Mouse (Mus musculus): ENCODE measurements around the gene Zyx. TPM values are rescaled to one million over a fixed set of nuclear protein-coding genes. Genes with fewer than 3 reads are reported as not detected.
A peak's percentile ranks its signal among the peaks of the same experiment; 100 is the strongest.

Gene Zyx
- total and polyA plus RNA-seq, 2 experiments from 2014 or later = 89.9 to 96.2 TPM

DNA sequence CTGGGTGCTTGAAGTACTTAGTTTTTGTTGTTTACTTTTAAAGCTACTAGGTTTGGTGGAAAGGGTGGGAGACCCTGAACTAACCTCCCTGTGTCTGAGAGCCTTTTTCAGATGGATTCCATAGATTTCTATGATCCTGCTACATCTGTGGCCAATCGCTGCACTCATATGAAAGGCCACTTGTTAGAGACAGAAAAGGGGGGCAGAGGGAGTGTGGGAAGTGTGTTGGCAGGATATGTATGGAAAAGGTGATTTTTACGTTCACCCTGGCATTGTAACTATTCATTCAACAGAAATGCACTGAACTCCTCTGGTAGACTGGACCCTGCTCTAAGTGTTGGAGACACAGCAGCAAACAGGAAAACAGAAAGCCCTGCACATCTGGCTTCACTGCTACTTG lies 31.8 kb downstream of the Zyx start:
- no peaks in the 10 kb centered on the region for H3K9me3 ChIP-seq (replicated peaks; ENCODE audit: control insufficient read depth, low read length)
- H3K4me2 ChIP-seq (ENCODE audit: low read depth, low read length) = no peak overlapping the region
- TF ChIP-seq CTCF (IDR thresholded peaks at IDR 0.05; ENCODE audit: low read depth) = no peak
- TF ChIP-seq EP300 (IDR thresholded peaks at IDR 0.05; ENCODE audit: low read depth) = no peak
- H3K4me3 ChIP-seq (ENCODE audit: low read depth, low read length) = no peak overlapping the region
- H3K27me3 ChIP-seq (ENCODE audit: control insufficient read depth, insufficient read depth, low read length) = no peaks in the 10 kb centered on the region
- peaks cover 18% of the 10 kb centered on the region for H3K4me1 ChIP-seq (ENCODE audit: control insufficient read depth, insufficient read depth)
- no peak for DNase-seq (ENCODE audit: low spot score)
- no peak overlapping the region for H3K9ac ChIP-seq (replicated peaks; ENCODE audit: low read depth, low read length)
- no peaks in the 10 kb centered on the region for H3K36me3 ChIP-seq (replicated peaks; ENCODE audit: control insufficient read depth, insufficient read depth, low read length)
- H3K27ac ChIP-seq (ENCODE audit: low read depth) = peak overlapping the region; percentile 89
- ATAC-seq (ENCODE audit: insufficient read depth, low read depth) = no peak
- WGBS = 66% methylated on average over 2 of the region's 2 CpGs

DNA sequence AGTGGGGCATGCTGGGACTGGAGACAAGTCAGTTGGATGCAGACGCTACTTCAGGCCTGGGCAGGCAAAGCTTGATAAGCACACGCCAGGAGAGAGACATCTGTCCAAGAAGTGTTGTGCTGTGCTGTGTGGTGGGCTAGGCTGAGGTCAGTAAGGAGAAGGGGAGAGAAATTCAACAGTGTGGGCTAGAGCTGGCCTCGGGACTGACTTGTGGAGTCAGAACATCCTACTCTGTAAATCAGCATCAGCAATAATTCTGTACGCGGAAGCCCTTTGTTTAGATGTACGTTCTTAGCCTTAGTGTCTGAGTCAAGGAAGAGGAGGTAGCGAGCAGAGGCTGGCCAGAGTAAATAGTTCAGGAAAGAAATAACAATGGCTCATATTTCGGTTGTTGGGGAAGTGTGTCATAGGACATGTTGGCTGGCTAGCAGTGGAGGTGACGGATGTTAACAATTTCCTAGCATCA lies 32.5 kb downstream of the Zyx start:
- 39% methylated on average over 9 of the region's 9 CpGs for WGBS
- H3K27ac ChIP-seq (ENCODE audit: low read depth) = peak overlapping the region; percentile 89
- peak; percentile 71 for DNase-seq (ENCODE audit: low spot score)
- no peak overlapping the region for H3K4me3 ChIP-seq (ENCODE audit: low read depth, low read length)
- no peaks in the 10 kb centered on the region for H3K9me3 ChIP-seq (replicated peaks; ENCODE audit: control insufficient read depth, low read length)
- H3K4me2 ChIP-seq (ENCODE audit: low read depth, low read length) = no peak overlapping the region
- H3K9ac ChIP-seq (replicated peaks; ENCODE audit: low read depth, low read length) = 0 out of 2 replicates have a peak overlapping the region, but pooled peaks have one; percentile 20
- H3K36me3 ChIP-seq (replicated peaks; ENCODE audit: control insufficient read depth, insufficient read depth, low read length) = no peaks in the 10 kb centered on the region
- peak; percentile 75 for ATAC-seq (ENCODE audit: insufficient read depth, low read depth)
- TF ChIP-seq EP300 (IDR thresholded peaks at IDR 0.05; ENCODE audit: low read depth) (peak; percentile 40; the same call in 1 of the 2 replicates), CTCF (IDR thresholded peaks at IDR 0.05; ENCODE audit: low read depth) (no peak)
- H3K4me1 ChIP-seq (ENCODE audit: control insufficient read depth, insufficient read depth) = peaks cover 15% of the 10 kb centered on the region
- no peaks in the 10 kb centered on the region for H3K27me3 ChIP-seq (ENCODE audit: control insufficient read depth, insufficient read depth, low read length)

DNA sequence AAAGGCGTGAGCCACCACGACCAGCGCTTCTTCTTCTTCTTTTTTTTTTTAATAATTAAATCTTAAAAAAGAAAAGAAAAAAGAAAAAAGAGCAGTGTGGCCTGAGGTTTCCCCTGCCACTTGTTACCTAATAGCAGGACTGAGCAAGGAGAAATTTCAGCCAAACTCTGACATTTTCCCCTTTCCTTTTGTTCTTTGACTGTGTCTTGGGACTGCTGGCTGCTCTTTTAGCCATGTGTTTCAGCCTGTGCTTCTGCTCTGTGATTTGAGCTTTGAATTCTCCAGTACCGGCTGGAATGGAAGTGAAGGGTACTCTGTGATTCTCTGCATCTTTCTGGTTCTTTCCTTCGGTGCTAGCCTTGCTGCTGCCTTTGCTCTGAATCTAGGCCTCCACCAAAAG lies 33.9 kb downstream of the Zyx start:
- 88% methylated on average over 5 of the region's 5 CpGs for WGBS
- no peak for ATAC-seq (ENCODE audit: insufficient read depth, low read depth)
- DNase-seq (ENCODE audit: low spot score) = no peak
- Histone ChIP-seq H3K4me2 (ENCODE audit: low read depth, low read length) (no peak overlapping the region), H3K27ac (ENCODE audit: low read depth) (no peak overlapping the region), H3K27me3 (ENCODE audit: control insufficient read depth, insufficient read depth, low read length) (no peaks in the 10 kb centered on the region), H3K4me3 (ENCODE audit: low read depth, low read length) (no peak overlapping the region), H3K36me3 (replicated peaks; ENCODE audit: control insufficient read depth, insufficient read depth, low read length) (no peaks in the 10 kb centered on the region), H3K9ac (replicated peaks; ENCODE audit: low read depth, low read length) (no peak overlapping the region), H3K4me1 (ENCODE audit: control insufficient read depth, insufficient read depth) (peaks cover 15% of the 10 kb centered on the region), H3K9me3 (replicated peaks; ENCODE audit: control insufficient read depth, low read length) (no peaks in the 10 kb centered on the region)
- TF ChIP-seq CTCF (IDR thresholded peaks at IDR 0.05; ENCODE audit: low read depth) (no peak), EP300 (IDR thresholded peaks at IDR 0.05; ENCODE audit: low read depth) (no peak)

DNA sequence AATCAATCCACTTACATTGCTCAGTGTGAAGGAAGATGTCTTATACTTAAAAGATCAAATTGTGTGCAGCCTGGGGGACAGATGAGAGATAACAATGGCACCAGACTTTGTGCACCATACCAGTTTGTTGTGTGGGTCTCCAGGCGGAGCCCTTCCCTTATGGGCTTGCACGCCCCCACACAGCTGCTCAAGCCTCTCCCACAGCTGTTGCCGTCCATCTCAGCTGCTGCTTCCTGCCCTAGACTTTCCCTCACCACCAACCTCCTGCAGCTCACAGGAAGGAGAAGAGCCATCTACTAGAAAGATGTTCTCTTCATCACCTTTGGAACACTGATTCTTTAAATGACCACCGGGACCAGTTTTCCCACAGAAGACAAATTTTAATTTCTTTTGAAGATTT lies 36.2 kb downstream of the Zyx start:
- no peak for ATAC-seq (ENCODE audit: insufficient read depth, low read depth)
- DNase-seq (ENCODE audit: low spot score) = no peak
- H3K36me3 ChIP-seq (replicated peaks; ENCODE audit: control insufficient read depth, insufficient read depth, low read length) = no peaks in the 10 kb centered on the region

GRCm38 (mm10) chr6:42391796-42392330 lies 42.4 kb downstream of the Zyx start:
- H3K4me1 ChIP-seq (ENCODE audit: control insufficient read depth, insufficient read depth) = no peaks in the 10 kb centered on the region
- peak; percentile 28; the same call in 1 of the 2 replicates for ATAC-seq (ENCODE audit: insufficient read depth, low read depth)
- no peaks in the 10 kb centered on the region for H3K9me3 ChIP-seq (replicated peaks; ENCODE audit: control insufficient read depth, low read length)
- H3K36me3 ChIP-seq (replicated peaks; ENCODE audit: control insufficient read depth, insufficient read depth, low read length) = no peaks in the 10 kb centered on the region
- TF ChIP-seq CTCF (IDR thresholded peaks at IDR 0.05; ENCODE audit: low read depth) (no peak), EP300 (IDR thresholded peaks at IDR 0.05; ENCODE audit: low read depth) (no peak)
- WGBS = 42% methylated on average over 2 of the region's 2 CpGs
- H3K4me3 ChIP-seq (ENCODE audit: low read depth, low read length) = no peak overlapping the region
- no peak overlapping the region for H3K9ac ChIP-seq (replicated peaks; ENCODE audit: low read depth, low read length)
- H3K27ac ChIP-seq (ENCODE audit: low read depth) = no peak overlapping the region
- H3K27me3 ChIP-seq (ENCODE audit: control insufficient read depth, insufficient read depth, low read length) = no peaks in the 10 kb centered on the region
- H3K4me2 ChIP-seq (ENCODE audit: low read depth, low read length) = no peak overlapping the region
- DNase-seq (ENCODE audit: low spot score) = no peak

More for the DNA sequence above, 36.2 kb downstream of the Zyx start:
- Histone ChIP-seq H3K4me1 (ENCODE audit: control insufficient read depth, insufficient read depth) (peaks cover 15% of the 10 kb centered on the region), H3K27ac (ENCODE audit: low read depth) (no peak overlapping the region), H3K4me3 (ENCODE audit: low read depth, low read length) (no peak overlapping the region), H3K9ac (replicated peaks; ENCODE audit: low read depth, low read length) (no peak overlapping the region), H3K27me3 (ENCODE audit: control insufficient read depth, insufficient read depth, low read length) (no peaks in the 10 kb centered on the region), H3K9me3 (replicated peaks; ENCODE audit: control insufficient read depth, low read length) (no peaks in the 10 kb centered on the region), H3K4me2 (ENCODE audit: low read depth, low read length) (no peak overlapping the region)
- TF ChIP-seq EP300 (IDR thresholded peaks at IDR 0.05; ENCODE audit: low read depth) (no peak), CTCF (IDR thresholded peaks at IDR 0.05; ENCODE audit: low read depth) (no peak)
- 77% methylated on average over 4 of the region's 4 CpGs for WGBS
